Mouse (Mus musculus) midbrain, embryonic 11.5 days (tissue): ENCODE measurements at regions not wholly inside any gene's neighbourhood (a gene's known extent, or its start where the extent isn't known, plus 50 kb on each side); places are given as distances from the start of the nearest gene placed in this dataset.

ENCODE experiments used
- ATAC-seq: fragments of 200-750 bp; cut with Nextera tagmentation; 2 replicates; pipeline ENCODE4 v1.8.0; 2017; ENCODE audit warnings: moderate TSS enrichment, moderate library complexity; ENCODE audit not compliant: low FRiP score
- DNase-seq: peaks from one replicate; pipeline ENCODE4 v3.0.0; 2015; ENCODE audit warnings: low spot score; ENCODE audit errors: missing footprints
- H3K27ac ChIP-seq: fragments of 300-500 bp; sonication (generic); 2 replicates; pipeline ENCODE4 v1.5.1; 2014; ENCODE audit warnings: low read depth, low read length
- H3K27me3 ChIP-seq: fragments of 300-500 bp; sonication (generic); 2 replicates; pipeline ENCODE4 v1.6.1; 2014; ENCODE audit warnings: mild to moderate bottlenecking, low read length, moderate library complexity, mixed read lengths; ENCODE audit not compliant: control insufficient read depth, insufficient read depth
- H3K36me3 ChIP-seq: fragments of 300-500 bp; sonication (generic); 2 replicates; pipeline ENCODE4 v1.6.1; 2014; ENCODE audit warnings: mild to moderate bottlenecking, low read length, moderate library complexity, mixed read lengths; ENCODE audit not compliant: control insufficient read depth, insufficient read depth
- H3K4me1 ChIP-seq: fragments of 300-500 bp; sonication (generic); 2 replicates; pipeline ENCODE4 v1.6.1; 2014; ENCODE audit warnings: low read length; ENCODE audit not compliant: control insufficient read depth, insufficient read depth
- H3K4me2 ChIP-seq: fragments of 300-500 bp; sonication (generic); 2 replicates; pipeline ENCODE4 v1.6.1; 2014; ENCODE audit warnings: mild to moderate bottlenecking, moderate library complexity
- H3K4me3 ChIP-seq: fragments of 300-500 bp; sonication (generic); 2 replicates; pipeline ENCODE4 v1.5.1; 2014; ENCODE audit warnings: low read depth, low read length
- H3K9ac ChIP-seq: fragments of 300-500 bp; sonication (generic); 2 replicates; pipeline ENCODE4 v1.6.1; 2014; ENCODE audit warnings: low read length
- H3K9me3 ChIP-seq: fragments of 300-500 bp; sonication (generic); 2 replicates; pipeline ENCODE4 v1.6.1; 2016; ENCODE audit warnings: low read length; ENCODE audit not compliant: control insufficient read depth
- WGBS: fragments of 180-500 bp; shearing (Covaris S2); extraction: QIAGEN DNeasy Blood & Tissue Kit; methylation state at CpG from one replicate; pipeline ENCODE4 v1.1.7; 2014; 5-methylcytosine and 5-hydroxymethylcytosine counted together

DNA sequence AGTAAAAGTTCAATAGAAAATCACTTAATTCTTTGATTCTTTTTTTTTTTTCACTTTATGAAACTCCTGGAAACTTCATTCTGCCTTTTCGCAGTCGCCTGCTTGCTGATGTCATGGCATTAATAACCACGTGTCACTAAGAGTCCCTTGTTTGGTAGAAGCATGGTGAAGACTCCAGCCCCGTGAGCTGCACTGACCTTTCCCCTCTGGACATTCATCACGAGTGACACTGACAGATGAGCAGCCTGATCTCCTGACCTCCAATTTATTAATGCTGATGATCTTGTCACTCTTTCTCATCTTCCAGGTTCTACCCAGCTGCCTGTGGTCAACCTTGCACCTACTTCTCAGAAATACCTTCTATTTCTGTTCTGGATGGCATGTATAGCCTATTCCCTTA, 867.1 kb upstream of the Slit2 start:
- H3K9me3 ChIP-seq, result no peaks in the 10 kb centered on the region
- no peak overlapping the region for H3K27ac ChIP-seq
- no peaks in the 10 kb centered on the region for H3K4me1 ChIP-seq
- DNase-seq, result no peak
- peak; percentile 33; the same call in 1 of the 2 replicates for ATAC-seq
- H3K36me3 ChIP-seq, result no peaks in the 10 kb centered on the region
- H3K27me3 ChIP-seq, result no peaks in the 10 kb centered on the region
- H3K9ac ChIP-seq, result no peak overlapping the region
- no peak overlapping the region for H3K4me2 ChIP-seq
- 68% methylated on average over 5 of the region's 5 CpGs for WGBS
- no peak overlapping the region for H3K4me3 ChIP-seq

DNA sequence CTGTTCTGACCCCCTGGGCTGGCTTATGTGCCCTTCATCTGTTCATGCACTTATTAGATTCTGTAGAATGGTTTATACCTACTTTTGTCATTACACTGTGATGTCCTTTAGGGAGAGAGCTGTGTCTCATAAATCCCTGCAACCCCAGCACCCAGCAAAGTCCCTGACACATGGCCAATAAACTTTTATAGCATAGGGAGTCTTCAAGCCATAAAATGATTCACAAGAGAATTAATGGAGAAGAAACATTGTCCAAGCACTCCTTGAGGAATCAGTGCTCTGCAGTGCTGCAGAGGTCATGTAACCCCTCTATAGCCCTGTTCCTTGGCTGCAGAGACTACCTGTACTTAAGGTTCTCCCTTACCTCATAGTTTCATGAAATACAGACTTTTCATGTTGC, 887.2 kb upstream of the Slit2 start:
- no peak overlapping the region for H3K4me3 ChIP-seq
- no peak overlapping the region for H3K9ac ChIP-seq
- no peaks in the 10 kb centered on the region for H3K36me3 ChIP-seq
- no peaks in the 10 kb centered on the region for H3K9me3 ChIP-seq
- H3K4me1 ChIP-seq, result no peaks in the 10 kb centered on the region
- no peaks in the 10 kb centered on the region for H3K27me3 ChIP-seq
- no peak overlapping the region for H3K4me2 ChIP-seq
- ATAC-seq (no peak), DNase-seq (no peak)
- H3K27ac ChIP-seq, result no peak overlapping the region

DNA sequence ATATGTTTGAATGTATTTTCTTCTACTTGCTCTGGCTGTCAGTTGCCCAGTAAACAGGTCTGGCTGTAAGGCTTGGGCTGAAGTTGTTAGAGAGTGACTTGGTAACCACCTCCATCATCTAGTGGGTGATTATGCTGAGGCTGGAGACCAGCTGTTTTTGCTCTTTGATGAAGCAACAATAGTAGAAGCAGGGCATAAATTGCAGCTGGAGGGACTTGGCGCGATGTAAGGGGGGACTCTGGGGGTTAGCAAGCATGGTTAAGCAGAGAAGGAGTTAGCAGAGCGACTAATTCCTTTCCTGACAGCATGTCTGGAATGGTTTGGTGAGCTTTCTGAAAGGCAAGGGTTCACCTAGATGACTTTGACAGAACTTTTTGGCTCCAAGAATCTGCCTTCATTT, 930.0 kb upstream of the Slit2 start:
- WGBS, result 25% methylated on average over 3 of the region's 3 CpGs
- H3K36me3 ChIP-seq, result no peaks in the 10 kb centered on the region

DNA sequence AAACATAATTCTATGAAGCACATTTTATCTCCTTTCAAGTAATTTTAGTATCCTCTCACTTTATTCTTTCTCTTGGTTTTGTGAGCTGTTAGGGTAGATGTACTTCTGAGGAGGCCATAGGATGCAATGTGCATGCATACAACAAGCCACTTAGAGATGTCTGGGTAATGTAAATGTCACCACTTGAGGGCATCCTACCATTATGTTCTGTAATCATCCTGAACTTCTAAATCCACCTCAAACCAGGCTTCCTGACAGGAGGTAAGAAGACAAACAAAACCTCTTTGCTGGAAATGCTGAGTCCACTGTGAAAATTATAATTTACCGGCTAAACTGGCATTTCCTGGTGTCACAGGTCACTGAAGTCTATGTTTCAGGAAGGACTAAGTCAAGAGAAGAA, 946.2 kb upstream of the Slit2 start:
- no peak overlapping the region for H3K27ac ChIP-seq
- no peak overlapping the region for H3K4me2 ChIP-seq
- no peaks in the 10 kb centered on the region for H3K9me3 ChIP-seq
- H3K36me3 ChIP-seq, result no peaks in the 10 kb centered on the region
- no peaks in the 10 kb centered on the region for H3K27me3 ChIP-seq
- no peak overlapping the region for H3K9ac ChIP-seq
- peak; percentile 81 for DNase-seq
- H3K4me1 ChIP-seq, result no peaks in the 10 kb centered on the region
- ATAC-seq, result no peak
- 59% methylated on average over 1 of the region's 1 CpGs for WGBS
- no peak overlapping the region for H3K4me3 ChIP-seq

More for the DNA sequence above, 930.0 kb upstream of the Slit2 start:
- Histone ChIP-seq H3K4me1 (no peaks in the 10 kb centered on the region), H3K27me3 (no peaks in the 10 kb centered on the region), H3K4me2 (no peak overlapping the region), H3K9ac (no peak overlapping the region), H3K27ac (no peak overlapping the region), H3K9me3 (no peaks in the 10 kb centered on the region), H3K4me3 (no peak overlapping the region)
- ATAC-seq (peak; percentile 61; the same call in 1 of the 2 replicates), DNase-seq (no peak)

GRCm38 (mm10) chr5:47034021-47034420, 948.9 kb upstream of the Slit2 start:
- Histone ChIP-seq H3K9me3 (no peaks in the 10 kb centered on the region), H3K36me3 (no peaks in the 10 kb centered on the region), H3K4me3 (no peak overlapping the region), H3K27ac (no peak overlapping the region), H3K27me3 (no peaks in the 10 kb centered on the region), H3K4me1 (no peaks in the 10 kb centered on the region), H3K4me2 (no peak overlapping the region), H3K9ac (no peak overlapping the region)
- 72% methylated on average over 7 of the region's 7 CpGs for WGBS
- DNase-seq (peak; percentile 82), ATAC-seq (no peak; the same call in 1 of the 2 replicates)

- no peaks in the 10 kb centered on the region for H3K4me1 ChIP-seq
- DNase-seq (peak; percentile 85), ATAC-seq (peak; percentile 72; the same call in 1 of the 2 replicates)
- no peaks in the 10 kb centered on the region for H3K27me3 ChIP-seq
- no peak overlapping the region for H3K27ac ChIP-seq
- no peak overlapping the region for H3K4me2 ChIP-seq
- no peak overlapping the region for H3K9ac ChIP-seq
- no peaks in the 10 kb centered on the region for H3K36me3 ChIP-seq
- no peak overlapping the region for H3K4me3 ChIP-seq
- H3K9me3 ChIP-seq, result no peaks in the 10 kb centered on the region
Observed at GRCm38 (mm10) chr5:47014351-47014750, 968.6 kb upstream of the Slit2 start.

GRCm38 (mm10) chr5:46992557-46992956, 990.4 kb upstream of the Slit2 start:
- Histone ChIP-seq H3K4me3 (no peak overlapping the region), H3K27me3 (no peaks in the 10 kb centered on the region), H3K4me1 (no peaks in the 10 kb centered on the region), H3K9ac (no peak overlapping the region), H3K27ac (no peak overlapping the region), H3K9me3 (no peaks in the 10 kb centered on the region), H3K4me2 (no peak overlapping the region), H3K36me3 (no peaks in the 10 kb centered on the region)
- ATAC-seq, result no peak
- no peak for DNase-seq
- WGBS, result 78% methylated on average over 4 of the region's 4 CpGs

DNA sequence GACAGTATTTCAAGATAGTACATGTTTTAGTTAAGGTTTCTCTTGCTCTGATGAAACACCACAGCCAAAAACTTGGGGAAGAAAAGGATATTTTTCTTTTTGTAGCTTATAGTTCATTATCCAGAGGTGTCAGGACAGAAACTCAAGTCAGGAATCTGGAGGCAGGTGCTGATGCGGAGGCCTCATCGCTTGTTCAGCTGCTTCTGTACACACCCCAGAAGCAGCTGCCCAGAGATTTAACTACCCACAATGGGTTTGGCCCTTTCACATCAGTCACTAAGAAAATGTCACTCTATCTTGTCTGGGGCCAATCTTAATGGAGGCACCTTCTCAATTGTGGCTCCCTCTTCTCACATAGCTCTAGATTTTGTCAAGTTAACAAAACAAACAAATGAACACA, 996.4 kb upstream of the Slit2 start:
- Histone ChIP-seq H3K9me3 (no peaks in the 10 kb centered on the region), H3K27ac (no peak overlapping the region), H3K4me3 (no peak overlapping the region), H3K9ac (no peak overlapping the region), H3K27me3 (no peaks in the 10 kb centered on the region), H3K36me3 (no peaks in the 10 kb centered on the region), H3K4me2 (no peak overlapping the region), H3K4me1 (no peaks in the 10 kb centered on the region)
- DNase-seq (no peak), ATAC-seq (no peak)
- WGBS, result 67% methylated on average over 2 of the region's 2 CpGs

DNA sequence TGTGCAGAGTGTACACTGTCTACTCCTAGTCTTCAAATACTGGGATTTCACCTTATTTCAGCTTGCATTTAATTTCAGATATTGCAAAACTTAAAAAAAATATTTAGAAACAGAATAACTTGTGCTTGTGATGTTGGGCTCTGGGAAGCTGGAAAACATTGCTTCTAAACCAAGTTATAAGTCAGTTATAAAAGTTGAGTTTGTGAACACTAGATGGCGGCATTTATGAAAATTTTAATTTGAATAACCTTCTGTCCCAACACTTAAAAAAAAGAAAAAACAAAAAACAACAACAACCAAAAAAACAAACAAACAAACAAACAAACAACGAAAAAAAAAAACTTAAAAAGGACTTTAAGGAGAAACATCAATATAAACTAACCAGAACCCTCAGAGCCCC, 1002.6 kb upstream of the Slit2 start:
- ATAC-seq (no peak), DNase-seq (no peak)
- no peak overlapping the region for H3K4me2 ChIP-seq
- 77% methylated on average over 2 of the region's 2 CpGs for WGBS
- no peak overlapping the region for H3K9ac ChIP-seq
- H3K27me3 ChIP-seq, result no peaks in the 10 kb centered on the region
- H3K4me1 ChIP-seq, result no peaks in the 10 kb centered on the region
- no peaks in the 10 kb centered on the region for H3K9me3 ChIP-seq
- H3K27ac ChIP-seq, result no peak overlapping the region
- no peaks in the 10 kb centered on the region for H3K36me3 ChIP-seq
- H3K4me3 ChIP-seq, result no peak overlapping the region

GRCm38 (mm10) chr5:46968870-46969436, 1014.0 kb upstream of the Slit2 start:
- no peaks in the 10 kb centered on the region for H3K36me3 ChIP-seq
- H3K9ac ChIP-seq, result no peak overlapping the region
- no peak overlapping the region for H3K4me2 ChIP-seq
- 89% methylated on average over 5 of the region's 5 CpGs for WGBS
- DNase-seq, result peak; percentile 79
- no peak overlapping the region for H3K27ac ChIP-seq
- ATAC-seq, result no peak
- no peaks in the 10 kb centered on the region for H3K4me1 ChIP-seq
- H3K4me3 ChIP-seq, result no peak overlapping the region
- no peaks in the 10 kb centered on the region for H3K27me3 ChIP-seq
- H3K9me3 ChIP-seq, result no peaks in the 10 kb centered on the region
